In the genomic region with DNA sequence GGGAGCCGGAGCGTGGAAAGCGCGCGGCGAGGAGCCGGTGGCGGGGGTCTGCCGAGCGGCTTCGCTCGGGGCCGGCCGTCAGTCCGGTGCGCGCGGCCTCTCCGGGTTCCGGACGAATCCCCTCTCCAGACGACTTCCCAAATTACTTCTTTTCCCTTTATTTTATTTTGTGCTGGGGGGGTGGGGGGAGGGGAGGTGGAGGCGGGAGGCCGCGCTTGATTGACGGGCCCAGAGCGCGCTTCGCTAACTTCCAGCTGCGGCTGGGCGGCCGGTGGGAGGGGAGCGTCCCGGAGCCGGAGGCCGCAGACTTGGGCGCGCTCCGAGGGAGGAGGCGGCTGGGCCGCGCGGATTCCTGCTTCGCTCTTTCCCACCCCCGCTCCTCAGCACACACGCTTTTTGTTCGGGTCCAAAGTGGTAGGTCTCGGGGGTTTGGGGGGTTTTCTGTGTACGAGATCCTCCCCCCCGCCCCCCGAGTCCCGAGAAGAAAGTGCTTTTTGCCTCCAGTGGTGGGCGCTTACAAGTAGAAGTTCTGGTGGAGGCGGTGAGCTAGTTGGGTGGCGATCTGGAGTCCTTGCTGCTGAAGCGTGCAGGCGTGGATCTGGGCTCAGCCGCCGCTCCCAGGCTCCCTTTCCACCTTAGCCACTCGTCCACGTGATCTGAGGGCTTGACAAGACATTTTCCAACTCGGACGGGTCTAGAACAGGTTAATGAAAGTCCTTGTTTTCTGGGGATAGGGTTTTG, we compare ENCODE assay signal across 7 mouse cellular contexts. TPM values are rescaled to one million over a fixed set of nuclear protein-coding genes. Genes with fewer than 3 reads are reported as not detected.
DNase-seq lines count a peak whose midpoint lies in the region; ATAC-seq and TF ChIP-seq lines count a peak whose summit lies in the region.

No protein-coding gene starts in this region.

- H3K36me3 ChIP-seq in intestine, embryonic 16.5 days (ENCODE audit: control insufficient read depth, insufficient read depth, low read length), result no peaks in the 10 kb centered on the region
- no peaks in the 10 kb centered on the region for H3K36me3 ChIP-seq in limb, embryonic 12.5 days
- no peaks in the 10 kb centered on the region for H3K36me3 ChIP-seq in midbrain, embryonic 13.5 days
- no peaks in the 10 kb centered on the region for H3K36me3 ChIP-seq in spleen, adult 2 months (ENCODE audit: control insufficient read depth, insufficient read depth, low read length)

- peak; percentile 87 to 93 for DNase-seq in adrenal gland, adult (ENCODE audit: inconsistent age in 2 of 2, low spot score in 1 of 2)
- peak; percentile 88 for DNase-seq in embryo, embryonic 10 days (ENCODE audit: low spot score)
- peak; percentile 75 to 78 for DNase-seq in gastrocnemius, postnatal 36 days
- DNase-seq in spleen, adult 2 months (ENCODE audit: low read depth in 1 of 2, low spot score in 2 of 2), result peak in 1 of 2 experiments; percentile 76

- H3K9me3 ChIP-seq in intestine, embryonic 16.5 days (ENCODE audit: control insufficient read depth, low read length), result no peaks in the 10 kb centered on the region
- no peaks in the 10 kb centered on the region for H3K9me3 ChIP-seq in limb, embryonic 12.5 days
- no peaks in the 10 kb centered on the region for H3K9me3 ChIP-seq in midbrain, embryonic 13.5 days

- H3K4me2 ChIP-seq in intestine, embryonic 16.5 days (ENCODE audit: low read depth, low read length), result peak overlapping the region; percentile 81
- peak overlapping the region; percentile 89 for H3K4me2 ChIP-seq in limb, embryonic 12.5 days
- H3K4me2 ChIP-seq in midbrain, embryonic 13.5 days (replicated peaks), result peak overlapping the region; percentile 89

- under 1% methylated on average over 63 of the region's 63 CpGs for WGBS in intestine, embryonic 16.5 days
- WGBS in limb, embryonic 12.5 days, result under 1% methylated on average over 58 of the region's 63 CpGs
- WGBS in midbrain, embryonic 13.5 days, result under 1% methylated on average over 59 of the region's 63 CpGs
- WGBS in spleen, adult 2 months, result 1% methylated on average over 63 of the region's 63 CpGs

- intact Hi-C loops in gastrocnemius, postnatal 36 days (cut with DNase I), result loop anchor here (2.0 kb wide), 1 partner anchor 34 kb away; the partner anchor contains the start of gene Hspa2

- peak overlapping the region; percentile 99 for H3K4me3 ChIP-seq in intestine, embryonic 16.5 days (ENCODE audit: low read length)
- peak overlapping the region; percentile 91 for H3K4me3 ChIP-seq in limb, embryonic 12.5 days (replicated peaks)
- H3K4me3 ChIP-seq in midbrain, embryonic 13.5 days (replicated peaks), result peak overlapping the region; percentile 90
- H3K4me3 ChIP-seq in spleen, adult 2 months (ENCODE audit: extremely low read depth, insufficient read depth, insufficient read length), result peak overlapping the region; percentile 100

- H3K27me3 ChIP-seq in intestine, embryonic 16.5 days (replicated peaks; ENCODE audit: control insufficient read depth, insufficient read depth, low read length), result no peaks in the 10 kb centered on the region
- no peaks in the 10 kb centered on the region for H3K27me3 ChIP-seq in limb, embryonic 12.5 days
- H3K27me3 ChIP-seq in midbrain, embryonic 13.5 days, result no peaks in the 10 kb centered on the region
- H3K27me3 ChIP-seq in spleen, adult 2 months (ENCODE audit: control insufficient read depth, insufficient read depth, low read length), result no peaks in the 10 kb centered on the region

- peaks cover 31% of the 10 kb centered on the region for H3K4me1 ChIP-seq in intestine, embryonic 16.5 days (ENCODE audit: control insufficient read depth, insufficient read depth, low read length)
- H3K4me1 ChIP-seq in limb, embryonic 12.5 days (replicated peaks), result peaks cover 53% of the 10 kb centered on the region
- H3K4me1 ChIP-seq in midbrain, embryonic 13.5 days (replicated peaks), result peaks cover 40% of the 10 kb centered on the region
- peaks cover 25% of the 10 kb centered on the region for H3K4me1 ChIP-seq in spleen, adult 2 months (ENCODE audit: control insufficient read depth, insufficient read depth, insufficient read length)

- peak; percentile 68 for ATAC-seq in intestine, embryonic 16.5 days
- no peak for ATAC-seq in limb, embryonic 12.5 days (ENCODE audit: insufficient number of reproducible peaks, insufficient read depth, low FRiP score, low TSS enrichment, low read depth)
- peak; percentile 5; the same call in 1 of the 2 replicates for ATAC-seq in midbrain, embryonic 13.5 days

- peak overlapping the region; percentile 100 for H3K27ac ChIP-seq in intestine, embryonic 16.5 days (ENCODE audit: low read length)
- peak overlapping the region; percentile 100 for H3K27ac ChIP-seq in limb, embryonic 12.5 days
- H3K27ac ChIP-seq in midbrain, embryonic 13.5 days, result peak overlapping the region; percentile 97
- peak overlapping the region; percentile 100 for H3K27ac ChIP-seq in spleen, adult 2 months (ENCODE audit: insufficient read depth, low read length)

- TF ChIP-seq POLR2A in spleen, adult 2 months (IDR thresholded peaks at IDR 0.05; ENCODE audit: low read depth, low read length), result peak; percentile 11; the same call in 1 of the 2 replicates

- H3K9ac ChIP-seq in intestine, embryonic 16.5 days (ENCODE audit: low read depth, low read length), result peak overlapping the region; percentile 99
- peak overlapping the region; percentile 98 for H3K9ac ChIP-seq in limb, embryonic 12.5 days (replicated peaks)
- peak overlapping the region; percentile 95 for H3K9ac ChIP-seq in midbrain, embryonic 13.5 days (replicated peaks)

- no peak for TF ChIP-seq CTCF in spleen, adult 2 months (IDR thresholded peaks at IDR 0.05; ENCODE audit: extremely low read depth, insufficient read depth, insufficient read length, insufficient replicate concordance)

RNA-seq across cellular contexts. Expression of gene Zbtb1, which starts 0.9 kb away (rescaled TPM):
- 1 to 10 TPM; 3.0 to 4.0 TPM for total RNA-seq in gastrocnemius, postnatal 36 days (2021)
- 5.4 and 5.6 TPM in 2 replicates for polyA plus RNA-seq in intestine, embryonic 16.5 days (2015; fragmentation: Nextera tagmentation; extraction: Ambion mirVana)
- polyA plus RNA-seq in limb, embryonic 12.5 days (2016; fragmentation: Nextera tagmentation; extraction: Ambion mirVana), result 11.8 and 12.2 TPM in 2 replicates
- 4.1 and 4.7 TPM in 2 replicates for polyA plus RNA-seq in midbrain, embryonic 13.5 days (2015; fragmentation: Nextera tagmentation; extraction: Ambion mirVana)
- 2.1 and 2.5 TPM in 2 replicates for polyA plus RNA-seq in spleen, adult 2 months (2012; rRNA removed)

RNA-seq across cellular contexts. Expression of gene Zbtb25, which starts 1.6 kb away (rescaled TPM):
- 1 to 10 TPM; 5.5 to 7.1 TPM for total RNA-seq in gastrocnemius, postnatal 36 days (2021)
- polyA plus RNA-seq in intestine, embryonic 16.5 days (2015; fragmentation: Nextera tagmentation; extraction: Ambion mirVana), result 8.8 and 9.4 TPM in 2 replicates
- polyA plus RNA-seq in limb, embryonic 12.5 days (2016; fragmentation: Nextera tagmentation; extraction: Ambion mirVana), result 19.4 and 21.7 TPM in 2 replicates
- polyA plus RNA-seq in midbrain, embryonic 13.5 days (2015; fragmentation: Nextera tagmentation; extraction: Ambion mirVana), result 15.9 and 16.5 TPM in 2 replicates
- polyA plus RNA-seq in spleen, adult 2 months (2012; rRNA removed), result 6.9 and 7.5 TPM in 2 replicates

RNA-seq across cellular contexts. Expression of gene Hspa2, which starts 33.0 kb away (rescaled TPM):
- total RNA-seq in gastrocnemius, postnatal 36 days (2021), result 1 to 10 TPM; 8.4 to 9.0 TPM
- 11.6 and 12.5 TPM in 2 replicates for polyA plus RNA-seq in intestine, embryonic 16.5 days (2015; fragmentation: Nextera tagmentation; extraction: Ambion mirVana)
- polyA plus RNA-seq in limb, embryonic 12.5 days (2016; fragmentation: Nextera tagmentation; extraction: Ambion mirVana), result 5.2 and 6.4 TPM in 2 replicates
- 5.1 TPM in 2 replicates for polyA plus RNA-seq in midbrain, embryonic 13.5 days (2015; fragmentation: Nextera tagmentation; extraction: Ambion mirVana)
- 3.8 and 6.0 TPM in 2 replicates for polyA plus RNA-seq in spleen, adult 2 months (2012; rRNA removed)

RNA-seq across cellular contexts. Expression of gene Akap5, which starts 46.3 kb away (rescaled TPM):
- total RNA-seq in gastrocnemius, postnatal 36 days (2021), result under 1 TPM; 0.22 to 0.84 TPM
- polyA plus RNA-seq in intestine, embryonic 16.5 days (2015; fragmentation: Nextera tagmentation; extraction: Ambion mirVana), result 2.6 and 2.8 TPM in 2 replicates
- 2.0 and 2.3 TPM in 2 replicates for polyA plus RNA-seq in limb, embryonic 12.5 days (2016; fragmentation: Nextera tagmentation; extraction: Ambion mirVana)
- 6.5 and 6.9 TPM in 2 replicates for polyA plus RNA-seq in midbrain, embryonic 13.5 days (2015; fragmentation: Nextera tagmentation; extraction: Ambion mirVana)
- 0.22 and 0.29 TPM in 2 replicates for polyA plus RNA-seq in spleen, adult 2 months (2012; rRNA removed)

RNA-seq across cellular contexts. Expression of gene Ppp1r36, which starts 46.3 kb away (rescaled TPM):
- total RNA-seq in gastrocnemius, postnatal 36 days (2021), result not detected
- polyA plus RNA-seq in intestine, embryonic 16.5 days (2015; fragmentation: Nextera tagmentation; extraction: Ambion mirVana), result 0.99 and 1.5 TPM in 2 replicates
- 3.2 and 4.3 TPM in 2 replicates for polyA plus RNA-seq in limb, embryonic 12.5 days (2016; fragmentation: Nextera tagmentation; extraction: Ambion mirVana)
- 0.46 and 0.53 TPM in 2 replicates for polyA plus RNA-seq in midbrain, embryonic 13.5 days (2015; fragmentation: Nextera tagmentation; extraction: Ambion mirVana)
- polyA plus RNA-seq in spleen, adult 2 months (2012; rRNA removed), result not detected in 2 replicates
